Comparison of ENCODE assay signal across 10 mouse cellular contexts in genomic region chr15:44851346-44852064, GRCm38 (mm10).
A peak's percentile ranks its signal among the peaks of the same experiment; 100 is the strongest.
DNase-seq lines count a peak whose midpoint lies in the region; ATAC-seq and TF ChIP-seq lines count a peak whose summit lies in the region.
"Had no signal": no experiment of that assay in that cellular context is flagged by ENCODE, and none has a peak within 500 bp of the region (broad histone marks: within the 10 kb centered on the region; RNA-seq: fewer than 3 reads in every experiment).

No protein-coding gene starts in this region.

- H3K9me3 ChIP-seq in hindbrain, embryonic 11.5 days (ENCODE audit: control insufficient read depth, low read length), result no peaks in the 10 kb centered on the region
- no peaks in the 10 kb centered on the region for H3K9me3 ChIP-seq in hindbrain, embryonic 10.5 days
- no peaks in the 10 kb centered on the region for H3K9me3 ChIP-seq in hindbrain, embryonic 12.5 days (replicated peaks)
- no peaks in the 10 kb centered on the region for H3K9me3 ChIP-seq in midbrain, embryonic 16.5 days (replicated peaks; ENCODE audit: control insufficient read depth, low read length, poor library complexity, severe bottlenecking)
- H3K9me3 ChIP-seq: liver, embryonic 15.5 days had no signal

- WGBS in hindbrain, embryonic 11.5 days, result 32% methylated on average over 5 of the region's 5 CpGs
- WGBS in hindbrain, embryonic 10.5 days, result 32% methylated on average over 5 of the region's 5 CpGs
- WGBS in hindbrain, embryonic 12.5 days, result 23% methylated on average over 5 of the region's 5 CpGs
- 11% methylated on average over 5 of the region's 5 CpGs for WGBS in midbrain, embryonic 16.5 days

- TF ChIP-seq POLR2A in brain, embryonic 14.5 days (IDR thresholded peaks at IDR 0.05; ENCODE audit: borderline replicate concordance, extremely low read depth, insufficient read depth, insufficient read length, poor library complexity, severe bottlenecking), result no peak

- no peak overlapping the region for H3K9ac ChIP-seq in hindbrain, embryonic 11.5 days (ENCODE audit: low read depth, low read length)
- H3K9ac ChIP-seq in hindbrain, embryonic 12.5 days, result no peak overlapping the region
- no peak overlapping the region for H3K9ac ChIP-seq in midbrain, embryonic 16.5 days (ENCODE audit: low read depth, low read length)
- H3K9ac ChIP-seq: liver, embryonic 15.5 days had no signal

- H3K4me1 ChIP-seq in hindbrain, embryonic 11.5 days (replicated peaks; ENCODE audit: control insufficient read depth, insufficient read depth, low read length), result no peaks in the 10 kb centered on the region
- H3K4me1 ChIP-seq in hindbrain, embryonic 10.5 days (replicated peaks), result no peaks in the 10 kb centered on the region
- H3K4me1 ChIP-seq in hindbrain, embryonic 12.5 days, result peaks cover 4% of the 10 kb centered on the region; the same call in 1 of the 2 replicates
- peaks cover 4% of the 10 kb centered on the region; the same call in 1 of the 2 replicates for H3K4me1 ChIP-seq in midbrain, embryonic 16.5 days (ENCODE audit: control insufficient read depth, insufficient read depth, low read length)
- H3K4me1 ChIP-seq: liver, embryonic 15.5 days had no signal

- TF ChIP-seq CTCF in brain, embryonic 14.5 days (IDR thresholded peaks at IDR 0.05; ENCODE audit: borderline replicate concordance, extremely low read depth, insufficient read depth, insufficient read length), result no peak

- DNase-seq in hindbrain, embryonic 11.5 days (ENCODE audit: low spot score), result no peak
- DNase-seq in hindbrain, embryonic 10.5 days (ENCODE audit: low spot score), result no peak
- DNase-seq in brain, embryonic 14.5 days (ENCODE audit: low read depth), result peak; percentile 89
- no peak for DNase-seq in lung, postnatal 10 days
- DNase-seq in kidney, postnatal 10 days, result no peak
- DNase-seq: adrenal gland, postnatal 25 days had no signal

- no peak overlapping the region for H3K4me2 ChIP-seq in hindbrain, embryonic 11.5 days (replicated peaks; ENCODE audit: low read depth, low read length)
- H3K4me2 ChIP-seq in hindbrain, embryonic 12.5 days (replicated peaks), result no peak overlapping the region
- H3K4me2 ChIP-seq in midbrain, embryonic 16.5 days (ENCODE audit: low read length), result no peak overlapping the region
- H3K4me2 ChIP-seq: liver, embryonic 15.5 days had no signal

- H3K27me3 ChIP-seq in hindbrain, embryonic 11.5 days (ENCODE audit: control insufficient read depth, insufficient read depth, low read length), result no peaks in the 10 kb centered on the region
- H3K27me3 ChIP-seq in hindbrain, embryonic 10.5 days (ENCODE audit: insufficient read depth, poor library complexity, severe bottlenecking), result no peaks in the 10 kb centered on the region; the same call in 1 of the 2 replicates
- no peaks in the 10 kb centered on the region for H3K27me3 ChIP-seq in hindbrain, embryonic 12.5 days
- H3K27me3 ChIP-seq in midbrain, embryonic 16.5 days (ENCODE audit: control insufficient read depth, insufficient read depth, low read depth, low read length), result no peaks in the 10 kb centered on the region
- H3K27me3 ChIP-seq: liver, embryonic 15.5 days had no signal

- no peak overlapping the region for H3K27ac ChIP-seq in hindbrain, embryonic 11.5 days (ENCODE audit: low read depth, low read length)
- no peak overlapping the region for H3K27ac ChIP-seq in hindbrain, embryonic 10.5 days
- no peak overlapping the region for H3K27ac ChIP-seq in hindbrain, embryonic 12.5 days
- H3K27ac ChIP-seq in midbrain, embryonic 16.5 days (ENCODE audit: low read length), result no peak overlapping the region
- H3K27ac ChIP-seq: liver, embryonic 15.5 days had no signal

- ATAC-seq in hindbrain, embryonic 11.5 days (ENCODE audit: low FRiP score), result peak; percentile 77
- peak; percentile 73 for ATAC-seq in hindbrain, embryonic 12.5 days (ENCODE audit: low FRiP score)
- peak; percentile 95 for ATAC-seq in midbrain, embryonic 16.5 days
- ATAC-seq: intestine, postnatal 0 days had no signal

- H3K4me3 ChIP-seq in hindbrain, embryonic 11.5 days (ENCODE audit: low read depth, low read length), result no peak overlapping the region
- no peak overlapping the region for H3K4me3 ChIP-seq in hindbrain, embryonic 10.5 days
- no peak overlapping the region for H3K4me3 ChIP-seq in hindbrain, embryonic 12.5 days
- H3K4me3 ChIP-seq in midbrain, embryonic 16.5 days (ENCODE audit: low read depth, low read length), result no peak overlapping the region
- H3K4me3 ChIP-seq: liver, embryonic 15.5 days had no signal

- no peaks in the 10 kb centered on the region for H3K36me3 ChIP-seq in hindbrain, embryonic 11.5 days (ENCODE audit: control insufficient read depth, insufficient read depth, low read length)
- H3K36me3 ChIP-seq in hindbrain, embryonic 10.5 days, result no peaks in the 10 kb centered on the region
- no peaks in the 10 kb centered on the region for H3K36me3 ChIP-seq in hindbrain, embryonic 12.5 days
- no peaks in the 10 kb centered on the region for H3K36me3 ChIP-seq in midbrain, embryonic 16.5 days (ENCODE audit: control insufficient read depth, insufficient read depth, low read length)
- H3K36me3 ChIP-seq: liver, embryonic 15.5 days had no signal
